Mouse (Mus musculus) bone marrow, adult 2 months (tissue): ENCODE results near the gene Mettl5. TPM values are rescaled to one million over a fixed set of nuclear protein-coding genes. Genes with fewer than 3 reads are reported as not detected.

Experiments used
- H3K27ac ChIP-seq: fragments of 200-500 bp; 2 replicates; pipeline ENCODE4 v1.5.1; 2012; ENCODE audit warnings: low read depth, mild to moderate bottlenecking, control low read depth, inconsistent platforms, low read length; ENCODE audit not compliant: control insufficient read depth, poor library complexity, insufficient read depth
- H3K4me1 ChIP-seq: fragments of 200-500 bp; 2 replicates; pipeline ENCODE4 v1.6.1; 2011; ENCODE audit warnings: low read length; ENCODE audit not compliant: control insufficient read depth, insufficient read depth
- H3K4me3 ChIP-seq: fragments of 200-500 bp; replicated peaks from 2 replicates; pipeline ENCODE3; 2011; ENCODE audit warnings: mild to moderate bottlenecking, low read depth, low read length, control low read depth; ENCODE audit not compliant: control insufficient read depth
- CTCF ChIP-seq: fragments of 200-500 bp; IDR thresholded peaks from 2 replicates; pipeline ENCODE4 v1.5.1; 2011; ENCODE audit warnings: low read length, control low read depth; ENCODE audit not compliant: control insufficient read depth, insufficient read depth
- POLR2A ChIP-seq: fragments of 200-500 bp; IDR thresholded peaks from 2 replicates; pipeline ENCODE4 v1.6.1; 2011; ENCODE audit warnings: low read depth, mild to moderate bottlenecking, control low read depth, low read length, borderline replicate concordance; ENCODE audit not compliant: control insufficient read depth
- WGBS: fragments of 180-500 bp; shearing (Covaris S2); methylation state at CpG from one replicate; pipeline ENCODE4 v1.1.7; 2018; 5-methylcytosine and 5-hydroxymethylcytosine counted together
- polyA plus RNA-seq: library from polyadenylated mRNA; stranded (reverse); fragments of >200 nt; gene quantifications from 2 replicates; pipeline ENCODE4 v1.2.4, GENCODE M21; 2011; ENCODE audit warnings: low replicate concordance; ENCODE audit not compliant: missing spikeins, insufficient read depth, insufficient read length

Gene Mettl5
- polyA plus RNA-seq, 1 experiment = 10.8 TPM

GRCm38 (mm10) chr2:69825898-69826297 lies 59.5 kb downstream of the Mettl5 start:
- no peak overlapping the region for H3K4me3 ChIP-seq
- 94% methylated on average over 10 of the region's 10 CpGs for WGBS
- TF ChIP-seq POLR2A (no peak), CTCF (no peak)
- no peaks in the 10 kb centered on the region; the same call in none of the 2 replicates for H3K4me1 ChIP-seq
- H3K27ac ChIP-seq = no peak overlapping the region

GRCm38 (mm10) chr2:69823129-69823677 lies 62.2 kb downstream of the Mettl5 start:
- TF ChIP-seq CTCF (no peak), POLR2A (no peak)
- H3K4me3 ChIP-seq = peak overlapping the region; percentile 85
- 4% methylated on average over 45 of the region's 45 CpGs for WGBS
- peak overlapping the region; percentile 83; the same call in 1 of the 2 replicates for H3K27ac ChIP-seq
- no peaks in the 10 kb centered on the region; the same call in none of the 2 replicates for H3K4me1 ChIP-seq

- H3K27ac ChIP-seq = peak overlapping the region; percentile 83
- TF ChIP-seq CTCF = no peak
- TF ChIP-seq POLR2A = no peak
- peak overlapping the region; percentile 85 for H3K4me3 ChIP-seq
- no peaks in the 10 kb centered on the region; the same call in none of the 2 replicates for H3K4me1 ChIP-seq
- WGBS = under 1% methylated on average over 70 of the region's 80 CpGs
Measured at GRCm38 (mm10) chr2:69822361-69823128, 62.9 kb downstream of the Mettl5 start.

- WGBS = 4% methylated on average over 8 of the region's 8 CpGs
- TF ChIP-seq CTCF (no peak), POLR2A (no peak)
- H3K4me1 ChIP-seq = no peaks in the 10 kb centered on the region; the same call in none of the 2 replicates
- H3K27ac ChIP-seq = peak within 1 kb of the TSS; percentile 83
- H3K4me3 ChIP-seq = peak within 1 kb of the TSS; percentile 85
Measured at GRCm38 (mm10) chr2:69821711-69822110, 63.7 kb downstream of the Mettl5 start, which contains the start of gene Klhl23. Gene Klhl23, plus strand, starts transcription at chr2:69821944.

Other genes with a start within 250 kb of the Mettl5 start
- 5.6 TPM in 1 of 2 replicates, not detected in the other for gene Bbs5, start 238.4 kb downstream of the Mettl5 start, polyA plus RNA-seq
- 0.60 TPM in 1 of 2 replicates, not detected in the other for gene Klhl41, start 215.5 kb downstream of the Mettl5 start, polyA plus RNA-seq
- 2.0 and 5.9 TPM in 2 replicates for gene Fastkd1, start 172.1 kb downstream of the Mettl5 start, polyA plus RNA-seq
- gene Ppig, start 163.1 kb downstream of the Mettl5 start, polyA plus RNA-seq = 43.1 and 83.4 TPM in 2 replicates
- 1.1 and 1.9 TPM in 2 replicates for gene Ccdc173, start 96.0 kb downstream of the Mettl5 start, polyA plus RNA-seq
- 6.6 and 13.8 TPM in 2 replicates for gene Phospho2, start 96.0 kb downstream of the Mettl5 start, polyA plus RNA-seq
- gene Klhl23, start 63.7 kb downstream of the Mettl5 start, polyA plus RNA-seq = 4.9 and 6.2 TPM in 2 replicates
- gene Ssb, start 24.1 kb downstream of the Mettl5 start, polyA plus RNA-seq = 186 and 240 TPM in 2 replicates
- gene Ubr3, start 11.6 kb upstream of the Mettl5 start, polyA plus RNA-seq = 17.1 and 20.8 TPM in 2 replicates
- gene Myo3b, start 153.5 kb upstream of the Mettl5 start, polyA plus RNA-seq = not detected in 2 replicates